Mouse (Mus musculus): ENCODE measurements around the gene Srpk2. TPM values are rescaled to one million over a fixed set of nuclear protein-coding genes. Genes with fewer than 3 reads are reported as not detected.

Srpk2 gene
- total RNA-seq (2012; rRNA removed) = 17.4 and 20.6 TPM in 2 replicates
- total RNA-seq (2014; rRNA removed) = 23.3 and 25.4 TPM in 2 replicates
- polyA plus RNA-seq (2012; ENCODE audit: insufficient read length, low read depth) = 31.1 and 31.2 TPM in 2 replicates

- H3K27me3 ChIP-seq (replicated peaks) = no peaks in the 10 kb centered on the region
- no peaks in the 10 kb centered on the region for H3K36me3 ChIP-seq (replicated peaks in 1 of 2; ENCODE audit: control insufficient read depth in 1 of 2, insufficient read depth in 1 of 2, low read length in 1 of 2)
- peaks cover 0 to 3% of the 10 kb centered on the region in 2 experiments; a peak in 2 of 4 replicates for H3K4me1 ChIP-seq (ENCODE audit: control insufficient read depth in 1 of 2, insufficient read depth in 2 of 2)
- no peak within 1 kb of the TSS for H3K4me2 ChIP-seq (ENCODE audit: insufficient read depth, low read depth, poor library complexity, severe bottlenecking)
- DNase-seq (ENCODE audit: extremely low read depth) = no peak
- H3K9me3 ChIP-seq (replicated peaks; ENCODE audit: low read length) = no peaks in the 10 kb centered on the region
- in situ Hi-C loops (cut with MboI; ENCODE audit: low pct_ligation_motif_present, low pct_unique_long_range_greater_than_20kb, low sequenced_read_pairs) = no loop called here
- H3K4me3 ChIP-seq (replicated peaks in 1 of 3; ENCODE audit: low read depth in 2 of 3, low read length in 2 of 3, poor library complexity in 1 of 3) = no peak within 1 kb of the TSS
- TF ChIP-seq JUND (conservative IDR thresholded peaks at IDR 0.05; ENCODE audit: low read depth, low read length) = no peak
- TF ChIP-seq E2F4 (IDR thresholded peaks at IDR 0.05; ENCODE audit: insufficient replicate concordance, low read depth, low read length) = no peak
- no peak for TF ChIP-seq JUN (IDR thresholded peaks at IDR 0.05; ENCODE audit: insufficient read depth, low read depth, low read length)
- no peak for TF ChIP-seq MEF2A (IDR thresholded peaks at IDR 0.05; ENCODE audit: borderline replicate concordance, low read depth, low read length)
- no peak for TF ChIP-seq SMC3 (IDR thresholded peaks at IDR 0.05; ENCODE audit: low read depth, low read length)
- TF ChIP-seq NRF1 (IDR thresholded peaks at IDR 0.05; ENCODE audit: low read depth, low read length) = no peak
- no peak within 1 kb of the TSS for H3K27ac ChIP-seq (ENCODE audit: insufficient read depth, low read depth)
- H3K9ac ChIP-seq (ENCODE audit: insufficient read depth, low read depth) = no peak within 1 kb of the TSS
- H3K79me2 ChIP-seq (replicated peaks; ENCODE audit: control insufficient read depth, extremely low read depth, insufficient read depth, poor library complexity, severe bottlenecking) = no peaks in the 10 kb centered on the region
- dilution Hi-C loops (cut with MboI; ENCODE audit: extremely low pct_ligation_motif_present, extremely low pct_unique_long_range_greater_than_20kb, low sequenced_read_pairs) = no loop called here
These were observed at the start of gene Srpk2 for GRCm38 (mm10) chr5:23684517-23684916. TSS of gene Srpk2 (minus strand) at chr5:23684617.

GRCm38 (mm10) chr5:23721956-23722355 is 37.5 kb upstream of the Srpk2 start:
- in situ Hi-C loops (cut with MboI; ENCODE audit: low pct_ligation_motif_present, low pct_unique_long_range_greater_than_20kb, low sequenced_read_pairs) = no loop called here
- H3K27ac ChIP-seq (ENCODE audit: insufficient read depth, low read depth) = no peak overlapping the region
- no peaks in the 10 kb centered on the region for H3K79me2 ChIP-seq (replicated peaks; ENCODE audit: control insufficient read depth, extremely low read depth, insufficient read depth, poor library complexity, severe bottlenecking)
- H3K36me3 ChIP-seq (replicated peaks in 1 of 2; ENCODE audit: control insufficient read depth in 1 of 2, insufficient read depth in 1 of 2, low read length in 1 of 2) = no peaks in the 10 kb centered on the region
- dilution Hi-C loops (cut with MboI; ENCODE audit: extremely low pct_ligation_motif_present, extremely low pct_unique_long_range_greater_than_20kb, low sequenced_read_pairs) = no loop called here
- H3K4me3 ChIP-seq (replicated peaks in 1 of 3; ENCODE audit: low read depth in 2 of 3, low read length in 2 of 3, poor library complexity in 1 of 3) = no peak overlapping the region
- H3K4me2 ChIP-seq (ENCODE audit: insufficient read depth, low read depth, poor library complexity, severe bottlenecking) = no peak overlapping the region
- H3K9ac ChIP-seq (ENCODE audit: insufficient read depth, low read depth) = no peak overlapping the region
- DNase-seq (ENCODE audit: extremely low read depth) = no peak
- no peaks in the 10 kb centered on the region for H3K27me3 ChIP-seq (replicated peaks)
- H3K9me3 ChIP-seq (replicated peaks; ENCODE audit: low read length) = peaks cover 2% of the 10 kb centered on the region
- TF ChIP-seq ELF1 (IDR thresholded peaks at IDR 0.05; ENCODE audit: low read depth, low read length) (no peak), RCOR1 (conservative IDR thresholded peaks at IDR 0.05; ENCODE audit: low read depth, low read length) (no peak), ZNF384 (IDR thresholded peaks at IDR 0.05; ENCODE audit: low read depth, low read length) (no peak), MYC (IDR thresholded peaks at IDR 0.05; ENCODE audit: low read depth, low read length) (no peak), CHD1 (IDR thresholded peaks at IDR 0.05; ENCODE audit: low read depth, low read length) (no peak), IRF4 (IDR thresholded peaks at IDR 0.05; ENCODE audit: low read depth, low read length) (no peak), USF1 (IDR thresholded peaks at IDR 0.05; ENCODE audit: low read depth, low read length) (no peak), CTCF (conservative IDR thresholded peaks at IDR 0.05 in 1 of 2, IDR thresholded peaks at IDR 0.05 in 1 of 2; ENCODE audit: low read depth in 2 of 2, low read length in 2 of 2) (no peak)
- peaks cover 12 to 22% of the 10 kb centered on the region in 2 experiments for H3K4me1 ChIP-seq (ENCODE audit: control insufficient read depth in 1 of 2, insufficient read depth in 2 of 2)
